Mouse (Mus musculus) forebrain, postnatal 0 days (tissue): ENCODE data around the gene Wwtr1. TPM values are rescaled to one million over a fixed set of nuclear protein-coding genes. Genes with fewer than 3 reads are reported as not detected.
A peak's percentile ranks its signal among the peaks of the same experiment; 100 is the strongest.

Source experiments
- ATAC-seq: fragments of 200-750 bp; cut with Nextera tagmentation; 2 replicates; pipeline ENCODE4 v1.8.0; 2017; ENCODE audit warnings: mild to moderate bottlenecking, moderate library complexity
- DNase-seq: peaks from one replicate; pipeline ENCODE4 v3.0.0-alpha.2; 2015
- H3K27ac ChIP-seq: fragments of 300-500 bp; sonication (generic); 2 replicates; pipeline ENCODE4 v1.5.1; 2014; ENCODE audit warnings: low read depth, mild to moderate bottlenecking, antibody characterized with exemption, low read length, moderate library complexity, mixed read lengths
- H3K27me3 ChIP-seq: fragments of 300-500 bp; sonication (generic); 2 replicates; pipeline ENCODE4 v1.6.1; 2014; ENCODE audit warnings: mild to moderate bottlenecking, low read length, mixed read lengths; ENCODE audit not compliant: insufficient read depth
- H3K36me3 ChIP-seq: fragments of 300-500 bp; sonication (generic); 2 replicates; pipeline ENCODE4 v1.6.1; 2014; ENCODE audit warnings: mild to moderate bottlenecking, moderate library complexity; ENCODE audit not compliant: insufficient read depth
- H3K4me1 ChIP-seq: fragments of 300-500 bp; sonication (generic); 2 replicates; pipeline ENCODE4 v1.6.1; 2014; ENCODE audit warnings: antibody characterized with exemption; ENCODE audit not compliant: insufficient read depth
- H3K4me2 ChIP-seq: fragments of 300-500 bp; sonication (generic); 2 replicates; pipeline ENCODE4 v1.6.1; 2014; ENCODE audit warnings: low read depth, mild to moderate bottlenecking, moderate library complexity
- H3K4me3 ChIP-seq: fragments of 300-500 bp; sonication (generic); 2 replicates; pipeline ENCODE4 v1.5.1; 2014; ENCODE audit warnings: low read depth, low read length, mixed read lengths
- H3K9ac ChIP-seq: fragments of 300-500 bp; sonication (generic); 2 replicates; pipeline ENCODE4 v1.6.1; 2014; ENCODE audit warnings: mild to moderate bottlenecking
- H3K9me3 ChIP-seq: fragments of 300-500 bp; sonication (generic); 2 replicates; pipeline ENCODE4 v1.6.1; 2016; ENCODE audit warnings: low read length
- CTCF ChIP-seq: sonication (generic); IDR thresholded peaks from 2 replicates; pipeline ENCODE4 v1.5.1; 2016; ENCODE audit warnings: antibody characterized with exemption, control low read depth, low read depth
- WGBS: fragments of 180-500 bp; shearing (Covaris S2); extraction: QIAGEN DNeasy Blood & Tissue Kit; methylation state at CpG from one replicate; pipeline ENCODE4 v1.1.7; 2014; 5-methylcytosine and 5-hydroxymethylcytosine counted together
- polyA plus RNA-seq: library from polyadenylated mRNA; unstranded; fragments of >200 nt; fragmentation: Nextera tagmentation; extraction: Ambion mirVana; gene quantifications from 2 replicates; pipeline ENCODE4 v1.2.1, GENCODE M21; 2015
- total RNA-seq: library from RNA; depleted of rRNA; stranded (reverse); fragments of >200 nt; gene quantifications from 2 replicates; pipeline ENCODE4 v1.2.3, GENCODE M21; 2014

Gene Wwtr1
- total and polyA plus RNA-seq, 2 experiments from 2014 or later: 12.1 to 39.1 TPM

- H3K9me3 ChIP-seq: no peaks in the 10 kb centered on the region
- 86% methylated on average over 4 of the region's 4 CpGs for WGBS
- no peaks in the 10 kb centered on the region for H3K4me1 ChIP-seq
- H3K9ac ChIP-seq: no peak overlapping the region
- H3K4me3 ChIP-seq: no peak overlapping the region
- no peak overlapping the region for H3K27ac ChIP-seq
- H3K36me3 ChIP-seq: no peaks in the 10 kb centered on the region
- ATAC-seq: no peak
- no peak for DNase-seq
- H3K4me2 ChIP-seq: no peak overlapping the region
- no peak for TF ChIP-seq CTCF
- H3K27me3 ChIP-seq: no peaks in the 10 kb centered on the region
Measured at GRCm38 (mm10) chr3:57516146-57516545, 59.6 kb downstream of the Wwtr1 start.

GRCm38 (mm10) chr3:57515044-57515443 lies 60.7 kb downstream of the Wwtr1 start:
- DNase-seq (no peak), ATAC-seq (no peak)
- TF ChIP-seq CTCF: no peak
- Histone ChIP-seq H3K4me3 (no peak overlapping the region), H3K27me3 (no peaks in the 10 kb centered on the region), H3K9ac (no peak overlapping the region), H3K4me1 (no peaks in the 10 kb centered on the region), H3K9me3 (no peaks in the 10 kb centered on the region), H3K36me3 (no peaks in the 10 kb centered on the region), H3K4me2 (no peak overlapping the region), H3K27ac (no peak overlapping the region)
- 99% methylated on average over 7 of the region's 7 CpGs for WGBS

GRCm38 (mm10) chr3:57511816-57512586 lies 63.7 kb downstream of the Wwtr1 start:
- H3K27me3 ChIP-seq: no peaks in the 10 kb centered on the region
- no peaks in the 10 kb centered on the region for H3K36me3 ChIP-seq
- WGBS: 42% methylated on average over 18 of the region's 18 CpGs
- DNase-seq (peak; percentile 54), ATAC-seq (peak; percentile 47; the same call in 1 of the 2 replicates)
- no peaks in the 10 kb centered on the region for H3K9me3 ChIP-seq
- TF ChIP-seq CTCF: no peak
- H3K27ac ChIP-seq: no peak overlapping the region
- H3K4me3 ChIP-seq: no peak overlapping the region
- no peak overlapping the region for H3K9ac ChIP-seq
- no peaks in the 10 kb centered on the region for H3K4me1 ChIP-seq
- peak overlapping the region; percentile 32 for H3K4me2 ChIP-seq

- H3K27ac ChIP-seq: no peak overlapping the region
- no peak overlapping the region for H3K4me2 ChIP-seq
- no peaks in the 10 kb centered on the region for H3K9me3 ChIP-seq
- H3K4me3 ChIP-seq: no peak overlapping the region
- H3K9ac ChIP-seq: no peak overlapping the region
- DNase-seq: no peak
- no peaks in the 10 kb centered on the region for H3K27me3 ChIP-seq
- no peaks in the 10 kb centered on the region for H3K4me1 ChIP-seq
- H3K36me3 ChIP-seq: no peaks in the 10 kb centered on the region
- no peak for TF ChIP-seq CTCF
- WGBS: 81% methylated on average over 7 of the region's 7 CpGs
- no peak for ATAC-seq
Measured at GRCm38 (mm10) chr3:57509945-57510675, 65.6 kb downstream of the Wwtr1 start.

- Histone ChIP-seq H3K4me2 (no peak overlapping the region), H3K36me3 (no peaks in the 10 kb centered on the region), H3K9me3 (no peaks in the 10 kb centered on the region), H3K9ac (no peak overlapping the region), H3K4me1 (no peaks in the 10 kb centered on the region), H3K27ac (no peak overlapping the region), H3K27me3 (no peaks in the 10 kb centered on the region), H3K4me3 (no peak overlapping the region)
- DNase-seq (no peak), ATAC-seq (no peak)
- 79% methylated on average over 10 of the region's 10 CpGs for WGBS
- TF ChIP-seq CTCF: no peak
Measured at GRCm38 (mm10) chr3:57505991-57506390, 69.7 kb downstream of the Wwtr1 start.

GRCm38 (mm10) chr3:57504756-57505155 lies 71.0 kb downstream of the Wwtr1 start:
- Histone ChIP-seq H3K4me3 (no peak overlapping the region), H3K9me3 (no peaks in the 10 kb centered on the region), H3K27ac (no peak overlapping the region), H3K4me2 (no peak overlapping the region), H3K4me1 (no peaks in the 10 kb centered on the region), H3K27me3 (no peaks in the 10 kb centered on the region), H3K36me3 (no peaks in the 10 kb centered on the region), H3K9ac (no peak overlapping the region)
- 61% methylated on average over 2 of the region's 2 CpGs for WGBS
- TF ChIP-seq CTCF: no peak
- ATAC-seq (no peak), DNase-seq (no peak)

- ATAC-seq (no peak), DNase-seq (no peak)
- H3K27me3 ChIP-seq: no peaks in the 10 kb centered on the region
- no peak overlapping the region for H3K27ac ChIP-seq
- H3K4me1 ChIP-seq: no peaks in the 10 kb centered on the region
- no peaks in the 10 kb centered on the region for H3K36me3 ChIP-seq
- no peak overlapping the region for H3K4me2 ChIP-seq
- H3K4me3 ChIP-seq: no peak overlapping the region
- no peaks in the 10 kb centered on the region for H3K9me3 ChIP-seq
- TF ChIP-seq CTCF: no peak
- WGBS: 90% methylated on average over 10 of the region's 10 CpGs
- H3K9ac ChIP-seq: no peak overlapping the region
Measured at GRCm38 (mm10) chr3:57501596-57502220, 74.0 kb downstream of the Wwtr1 start.
